Mouse (Mus musculus) urinary bladder, postnatal 0 days (tissue): Measurements from ENCODE around the gene Tnni3k. TPM values are rescaled to one million over a fixed set of nuclear protein-coding genes. Genes with fewer than 3 reads are reported as not detected.

Experiments used
- polyA plus RNA-seq: library from polyadenylated mRNA; unstranded; fragments of >200 nt; fragmentation: Nextera tagmentation; extraction: Ambion mirVana; gene quantifications from 2 replicates; pipeline ENCODE4 v1.2.1, GENCODE M21; 2015

The Tnni3k gene
- polyA plus RNA-seq: 0.07 TPM in 1 of 2 replicates, not detected in the other

DNA sequence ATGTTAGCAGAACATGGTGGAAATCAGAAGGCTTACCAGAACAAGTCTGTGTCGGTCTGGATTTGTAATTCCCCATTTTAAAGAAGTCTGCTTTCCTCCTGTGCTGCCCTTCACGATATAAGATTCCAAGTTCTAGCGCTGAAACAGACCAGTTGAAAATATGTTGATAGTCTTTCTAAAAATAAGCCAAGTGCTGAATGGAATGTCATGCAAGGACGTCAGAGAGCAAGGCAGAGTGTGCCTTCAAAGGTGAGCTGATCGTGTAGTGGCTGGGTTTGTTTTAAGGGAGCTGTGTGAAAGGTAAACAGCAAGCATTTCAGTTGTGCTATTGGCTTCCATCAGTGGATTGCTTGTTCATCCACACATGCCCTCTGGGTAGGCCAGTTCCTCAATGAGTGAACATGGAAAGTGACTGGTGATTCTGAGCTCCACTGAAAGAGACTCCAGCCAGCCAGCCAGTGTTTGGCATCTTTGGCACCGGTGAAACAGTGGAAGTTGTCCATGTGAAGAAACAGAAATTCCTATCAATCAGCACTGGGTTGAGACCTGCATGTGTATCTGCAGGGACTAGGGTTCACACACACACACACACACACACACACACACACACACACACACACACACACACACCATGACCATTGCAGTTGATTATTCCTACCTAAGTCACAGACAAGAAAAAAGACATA, at the start of gene Tnni3k:
Gene Tnni3k (minus strand): TSS at position 177 of the 686 bp plus-strand sequence.

DNA sequence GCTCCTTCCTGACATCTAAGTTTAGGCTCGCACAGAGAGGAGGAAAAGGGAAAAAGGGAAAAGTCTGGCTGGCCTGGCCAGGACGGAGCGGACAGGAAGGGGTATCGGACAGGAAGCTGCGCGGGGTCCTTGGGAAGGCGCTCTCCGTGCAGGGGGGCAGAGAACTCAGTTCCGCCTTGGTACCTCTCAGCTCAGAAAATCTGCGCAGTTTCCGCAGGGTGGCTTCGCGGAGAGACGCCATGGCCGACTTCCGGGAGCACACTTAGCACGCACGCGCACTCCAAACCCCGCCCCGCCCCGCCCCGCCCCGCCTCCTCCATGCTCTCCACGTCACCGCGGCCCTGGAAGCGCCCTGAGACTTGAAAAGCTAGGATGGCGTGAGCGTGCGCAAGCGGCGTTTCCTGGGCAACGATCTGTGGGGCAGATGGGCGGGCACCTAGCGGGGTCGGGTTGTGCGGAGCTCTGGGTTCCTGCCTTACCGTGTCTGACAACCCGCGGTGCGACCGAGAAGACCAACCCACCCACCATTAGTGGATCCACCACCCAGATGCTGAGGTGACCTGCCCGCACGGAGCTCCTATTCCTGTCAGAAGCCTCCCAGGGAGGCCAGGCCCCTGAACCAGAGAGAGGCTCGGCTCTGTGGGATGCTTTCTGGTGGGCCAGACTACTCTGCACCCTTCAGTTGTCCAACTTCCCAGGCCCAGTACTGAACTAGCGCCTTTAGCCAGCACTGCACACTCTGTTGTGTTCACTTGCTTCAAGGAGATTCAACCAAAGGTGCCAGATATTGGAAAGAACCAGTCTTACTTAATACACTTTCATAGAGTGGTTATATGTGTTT, 38.1 kb upstream of the Tnni3k start, which contains the start of the genes Fpgt and Lrriq3:
Gene Fpgt (minus strand): TSS at position 288 of the 841 bp plus-strand sequence.
Gene Lrriq3 (plus strand): TSS at position 319 of the 841 bp plus-strand sequence.

Other genes starting within 250 kb of the Tnni3k start
- 11.7 and 12.1 TPM in 2 replicates for gene Fpgt, start 38.0 kb upstream of the Tnni3k start, polyA plus RNA-seq
- gene Lrriq3, start 38.0 kb upstream of the Tnni3k start, polyA plus RNA-seq: 0.67 and 0.81 TPM in 2 replicates